Mouse (Mus musculus): ENCODE results near the gene Strn4. TPM values are rescaled to one million over a fixed set of nuclear protein-coding genes. Genes with fewer than 3 reads are reported as not detected.

Gene Strn4
- polyA plus RNA-seq, 1 experiment from 2014 or later = 153 TPM

DNA sequence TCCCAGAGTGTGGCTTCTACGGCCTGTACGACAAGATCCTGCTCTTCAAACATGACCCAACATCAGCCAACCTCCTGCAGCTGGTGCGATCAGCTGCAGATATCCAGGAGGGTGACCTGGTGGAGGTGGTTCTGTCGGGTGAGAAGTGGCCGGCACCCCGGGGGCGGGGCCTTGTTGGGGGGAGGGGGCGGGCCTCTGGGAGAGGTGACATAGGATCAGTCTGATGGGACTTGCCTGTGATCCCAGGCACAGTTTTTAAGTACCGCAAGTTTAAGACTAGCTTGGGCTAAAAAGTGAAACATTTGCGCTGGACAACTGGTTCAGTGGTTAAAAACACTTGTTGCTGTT lies 30.1 kb downstream of the Strn4 start:
- Histone ChIP-seq H3K27ac (peak overlapping the region; percentile 71; the same call in 1 of the 2 replicates), H3K27me3 (ENCODE audit: insufficient read depth, poor library complexity, severe bottlenecking) (peaks cover 12% of the 10 kb centered on the region; the same call in 1 of the 2 replicates), H3K4me3 (peak overlapping the region; percentile 37), H3K36me3 (peaks cover 54% of the 10 kb centered on the region), H3K4me1 (replicated peaks) (peaks cover 56% of the 10 kb centered on the region), H3K9me3 (no peaks in the 10 kb centered on the region)
- DNase-seq (ENCODE audit: low spot score) = no peak
- 34% methylated on average over 10 of the region's 10 CpGs for WGBS

GRCm38 (mm10) chr7:16846775-16847174 lies 31.1 kb downstream of the Strn4 start:
- H3K36me3 ChIP-seq = peaks cover 52% of the 10 kb centered on the region
- H3K27me3 ChIP-seq (ENCODE audit: insufficient read depth, poor library complexity, severe bottlenecking) = peaks cover 12% of the 10 kb centered on the region; the same call in 1 of the 2 replicates
- no peak for DNase-seq (ENCODE audit: low spot score)
- no peak overlapping the region for H3K4me3 ChIP-seq
- no peak overlapping the region for H3K27ac ChIP-seq
- H3K9me3 ChIP-seq = no peaks in the 10 kb centered on the region
- WGBS = 96% methylated on average over 5 of the region's 5 CpGs
- H3K4me1 ChIP-seq (replicated peaks) = peaks cover 46% of the 10 kb centered on the region

DNA sequence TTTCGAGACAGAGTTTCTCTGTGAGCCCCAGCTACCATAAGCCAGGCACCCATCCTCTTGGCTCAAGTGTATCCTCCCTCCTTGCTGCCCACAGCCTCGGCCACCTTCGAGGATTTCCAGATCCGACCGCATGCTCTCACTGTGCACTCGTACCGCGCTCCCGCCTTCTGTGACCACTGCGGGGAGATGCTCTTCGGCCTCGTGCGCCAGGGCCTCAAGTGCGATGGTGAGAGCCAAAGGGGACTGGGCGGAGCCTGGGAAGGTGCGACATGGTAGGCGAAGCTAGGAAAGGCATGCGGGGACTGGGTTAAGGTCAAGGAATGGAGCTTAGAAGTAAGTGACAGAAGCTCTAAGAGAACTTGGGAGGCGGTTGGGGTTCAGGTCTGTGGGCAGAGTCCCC lies 31.8 kb downstream of the Strn4 start:
- 90% methylated on average over 19 of the region's 19 CpGs for WGBS
- no peak overlapping the region for H3K27ac ChIP-seq

DNA sequence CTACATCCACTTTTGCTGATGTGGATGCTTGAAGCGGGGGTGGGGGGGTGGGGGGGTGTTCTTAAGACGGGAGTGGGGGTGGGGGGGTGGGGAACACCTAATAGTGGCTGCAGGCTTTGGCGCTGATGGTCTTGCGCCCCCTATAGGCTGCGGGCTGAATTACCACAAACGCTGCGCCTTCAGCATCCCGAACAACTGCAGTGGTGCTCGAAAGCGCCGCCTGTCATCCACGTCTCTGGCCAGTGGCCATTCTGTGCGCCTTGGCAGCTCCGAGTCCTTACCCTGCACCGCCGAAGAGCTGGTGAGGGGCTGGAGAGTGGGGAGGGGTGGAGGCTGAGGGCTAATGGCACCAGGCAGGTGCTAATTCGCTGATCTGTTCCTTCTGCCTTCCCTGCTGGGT lies 32.9 kb downstream of the Strn4 start:
- no peak overlapping the region for H3K4me3 ChIP-seq
- peaks cover 29% of the 10 kb centered on the region for H3K4me1 ChIP-seq (replicated peaks)
- no peak overlapping the region for H3K27ac ChIP-seq
- peaks cover 66% of the 10 kb centered on the region for H3K36me3 ChIP-seq
- H3K9me3 ChIP-seq = no peaks in the 10 kb centered on the region
- H3K27me3 ChIP-seq (ENCODE audit: insufficient read depth, poor library complexity, severe bottlenecking) = peaks cover 12% of the 10 kb centered on the region; the same call in 1 of the 2 replicates
- peak; percentile 56 for DNase-seq (ENCODE audit: low spot score)
- WGBS = 18% methylated on average over 17 of the region's 17 CpGs

More for the DNA sequence above, 31.8 kb downstream of the Strn4 start:
- H3K4me3 ChIP-seq = no peak overlapping the region
- DNase-seq (ENCODE audit: low spot score) = no peak
- H3K9me3 ChIP-seq = no peaks in the 10 kb centered on the region
- H3K4me1 ChIP-seq (replicated peaks) = peaks cover 38% of the 10 kb centered on the region
- H3K27me3 ChIP-seq (ENCODE audit: insufficient read depth, poor library complexity, severe bottlenecking) = peaks cover 12% of the 10 kb centered on the region; the same call in 1 of the 2 replicates
- peaks cover 57% of the 10 kb centered on the region for H3K36me3 ChIP-seq

- Histone ChIP-seq H3K27me3 (ENCODE audit: insufficient read depth, poor library complexity, severe bottlenecking) (no peaks in the 10 kb centered on the region), H3K9me3 (no peaks in the 10 kb centered on the region), H3K27ac (no peak overlapping the region), H3K4me1 (replicated peaks) (peaks cover 4% of the 10 kb centered on the region), H3K36me3 (peaks cover 90% of the 10 kb centered on the region), H3K4me3 (no peak overlapping the region)
- DNase-seq (ENCODE audit: low spot score) = no peak
- WGBS = 93% methylated on average over 4 of the region's 4 CpGs
These were observed 35.9 kb downstream of the Strn4 start for GRCm38 (mm10) chr7:16851636-16852035.

DNA sequence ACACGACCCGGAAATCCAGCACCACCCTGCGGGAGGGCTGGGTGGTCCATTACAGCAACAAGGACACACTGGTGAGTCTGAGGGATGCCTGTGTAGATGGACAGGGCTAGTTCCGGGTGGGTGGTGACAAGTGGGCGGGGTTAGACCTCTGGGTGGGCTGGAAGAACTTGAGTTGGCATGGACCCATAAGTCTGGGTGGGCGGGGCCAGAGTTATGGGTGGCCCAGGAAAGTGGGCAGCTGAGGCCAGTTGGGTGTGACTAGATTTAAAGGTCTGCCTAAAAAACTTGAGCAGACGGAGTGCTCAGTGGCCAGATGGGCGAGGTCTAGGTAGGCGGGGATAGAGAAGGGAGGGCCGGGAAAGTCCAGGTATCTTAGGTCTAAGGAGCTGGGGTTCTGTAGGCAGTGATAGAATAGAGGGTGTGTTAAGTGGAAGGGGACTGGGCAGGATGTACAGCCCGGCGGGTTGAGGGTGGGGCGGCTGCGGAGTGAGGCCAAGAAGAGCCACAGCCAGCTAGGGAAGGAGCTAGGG lies 37.7 kb downstream of the Strn4 start:
- DNase-seq (ENCODE audit: low spot score) = no peak
- Histone ChIP-seq H3K27ac (no peak overlapping the region), H3K27me3 (ENCODE audit: insufficient read depth, poor library complexity, severe bottlenecking) (no peaks in the 10 kb centered on the region), H3K36me3 (peaks cover 96% of the 10 kb centered on the region), H3K4me1 (replicated peaks) (peaks cover 4% of the 10 kb centered on the region), H3K4me3 (no peak overlapping the region), H3K9me3 (no peaks in the 10 kb centered on the region)
- 87% methylated on average over 14 of the region's 14 CpGs for WGBS

GRCm38 (mm10) chr7:16858336-16858735 lies 42.6 kb downstream of the Strn4 start:
- no peak overlapping the region for H3K27ac ChIP-seq
- DNase-seq (ENCODE audit: low spot score) = peak; percentile 49
- no peaks in the 10 kb centered on the region for H3K27me3 ChIP-seq (ENCODE audit: insufficient read depth, poor library complexity, severe bottlenecking)
- no peaks in the 10 kb centered on the region for H3K4me1 ChIP-seq (replicated peaks)
- WGBS = 21% methylated on average over 17 of the region's 17 CpGs
- no peak overlapping the region for H3K4me3 ChIP-seq
- H3K9me3 ChIP-seq = no peaks in the 10 kb centered on the region
- H3K36me3 ChIP-seq = peaks cover 80% of the 10 kb centered on the region

GRCm38 (mm10) chr7:16859902-16860651 lies 44.4 kb downstream of the Strn4 start:
- WGBS = 34% methylated on average over 5 of the region's 5 CpGs
- Histone ChIP-seq H3K4me3 (no peak overlapping the region), H3K36me3 (peaks cover 80% of the 10 kb centered on the region), H3K4me1 (replicated peaks) (no peaks in the 10 kb centered on the region), H3K27ac (no peak overlapping the region), H3K9me3 (no peaks in the 10 kb centered on the region; the same call in 1 of the 2 replicates), H3K27me3 (ENCODE audit: insufficient read depth, poor library complexity, severe bottlenecking) (no peaks in the 10 kb centered on the region)
- DNase-seq (ENCODE audit: low spot score) = peak; percentile 63

DNA sequence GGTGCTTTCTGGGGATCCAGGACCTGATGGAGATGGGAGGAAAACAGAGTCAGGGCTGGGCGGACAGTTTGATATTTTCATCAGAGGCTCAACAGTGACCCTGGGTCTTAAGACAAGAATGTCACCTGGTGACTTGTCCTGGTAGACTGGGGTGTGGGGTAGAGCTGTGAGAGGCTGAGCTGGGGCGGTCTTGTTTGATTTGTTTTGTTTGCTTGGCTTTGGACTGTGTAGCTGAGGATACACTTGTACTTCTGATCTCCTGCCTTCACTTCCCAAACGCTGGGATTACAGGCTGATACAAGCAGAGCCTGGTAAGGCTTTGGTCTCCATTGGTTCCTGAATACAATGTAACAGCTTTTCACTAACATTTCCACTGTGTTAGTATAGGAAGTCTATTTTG lies 51.8 kb downstream of the Strn4 start:
- Histone ChIP-seq H3K9me3 (no peaks in the 10 kb centered on the region; the same call in 1 of the 2 replicates), H3K27ac (no peak overlapping the region), H3K27me3 (ENCODE audit: insufficient read depth, poor library complexity, severe bottlenecking) (no peaks in the 10 kb centered on the region), H3K4me3 (no peak overlapping the region), H3K36me3 (peaks cover 61% of the 10 kb centered on the region), H3K4me1 (replicated peaks) (peaks cover 11% of the 10 kb centered on the region)
- WGBS = 90% methylated on average over 3 of the region's 3 CpGs
- no peak for DNase-seq (ENCODE audit: low spot score)

DNA sequence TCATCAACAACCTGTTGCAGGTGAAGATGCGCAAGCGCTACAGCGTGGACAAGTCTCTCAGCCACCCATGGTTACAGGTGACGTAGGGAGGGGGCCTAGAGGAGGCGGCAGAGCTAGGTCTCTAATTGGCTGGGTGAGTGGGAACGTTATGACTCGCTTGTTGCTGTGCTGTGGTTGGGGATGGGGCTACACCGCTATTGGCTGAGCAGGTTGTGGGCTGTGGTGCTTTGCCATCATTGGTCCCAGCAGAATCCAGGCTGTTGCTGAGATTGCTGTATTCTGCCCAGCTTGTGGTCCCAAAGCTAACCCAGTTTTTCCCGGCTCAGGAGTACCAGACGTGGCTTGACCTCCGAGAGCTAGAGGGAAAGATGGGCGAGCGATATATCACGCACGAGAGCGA lies 53.8 kb downstream of the Strn4 start:
- Histone ChIP-seq H3K27ac (peak overlapping the region; percentile 71), H3K4me1 (replicated peaks) (peaks cover 14% of the 10 kb centered on the region), H3K36me3 (peaks cover 41% of the 10 kb centered on the region), H3K9me3 (no peaks in the 10 kb centered on the region; the same call in 1 of the 2 replicates), H3K27me3 (ENCODE audit: insufficient read depth, poor library complexity, severe bottlenecking) (no peaks in the 10 kb centered on the region), H3K4me3 (peak overlapping the region; percentile 42)
- 16% methylated on average over 16 of the region's 16 CpGs for WGBS
- DNase-seq (ENCODE audit: low spot score) = peak; percentile 73

DNA sequence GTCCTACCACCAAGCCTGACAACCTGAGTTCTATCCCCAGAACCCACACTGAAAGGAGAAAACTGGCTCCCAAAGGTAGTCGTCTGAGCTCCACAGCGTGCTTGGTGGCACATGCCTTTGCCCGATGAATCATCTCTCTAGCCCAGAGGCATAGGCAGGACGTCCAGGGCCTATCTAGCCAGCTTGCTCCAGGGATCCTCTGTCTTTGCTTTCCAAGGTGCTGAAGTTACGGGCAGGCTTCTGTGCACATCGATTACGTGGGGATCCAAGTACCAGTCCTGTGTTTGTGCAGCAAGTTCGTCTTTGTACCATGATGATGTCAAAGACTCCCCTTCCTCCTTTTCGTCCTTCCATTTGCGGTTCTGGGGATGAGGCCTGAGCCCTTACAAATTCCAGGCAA lies 55.9 kb downstream of the Strn4 start:
- H3K9me3 ChIP-seq = no peaks in the 10 kb centered on the region
- H3K4me3 ChIP-seq = no peak overlapping the region
- 84% methylated on average over 10 of the region's 10 CpGs for WGBS
- H3K4me1 ChIP-seq (replicated peaks) = peaks cover 30% of the 10 kb centered on the region
- no peak for DNase-seq (ENCODE audit: low spot score)
- H3K36me3 ChIP-seq = peaks cover 22% of the 10 kb centered on the region
- H3K27ac ChIP-seq = no peak overlapping the region
- no peaks in the 10 kb centered on the region for H3K27me3 ChIP-seq (ENCODE audit: insufficient read depth, poor library complexity, severe bottlenecking)

- H3K9me3 ChIP-seq = no peaks in the 10 kb centered on the region
- no peak overlapping the region for H3K27ac ChIP-seq
- no peak overlapping the region for H3K4me3 ChIP-seq
- H3K27me3 ChIP-seq (ENCODE audit: insufficient read depth, poor library complexity, severe bottlenecking) = no peaks in the 10 kb centered on the region
- 94% methylated on average over 9 of the region's 9 CpGs for WGBS
- no peak for DNase-seq (ENCODE audit: low spot score)
- H3K4me1 ChIP-seq (replicated peaks) = peaks cover 38% of the 10 kb centered on the region
- peaks cover 14% of the 10 kb centered on the region for H3K36me3 ChIP-seq
These were observed 56.8 kb downstream of the Strn4 start for GRCm38 (mm10) chr7:16872478-16872877.

DNA sequence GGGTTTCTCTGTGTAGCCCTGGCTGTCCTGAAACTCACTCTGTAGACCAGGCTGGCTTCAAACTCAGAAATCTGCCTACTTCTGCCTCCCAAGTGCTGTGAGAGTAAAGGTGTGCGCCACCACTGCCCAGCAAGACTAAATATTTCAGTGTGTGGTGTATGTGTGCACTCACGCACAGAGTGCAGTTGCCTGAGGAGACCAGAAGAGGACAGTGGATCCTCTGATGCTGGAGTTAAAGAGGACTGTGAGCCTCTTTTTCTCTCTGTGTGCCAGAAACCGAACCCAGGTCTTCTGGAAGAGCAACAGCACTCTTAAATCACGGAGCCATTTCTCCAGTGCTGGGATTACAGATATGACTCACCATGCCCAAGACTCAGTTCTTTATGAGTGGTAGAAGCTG lies 57.7 kb downstream of the Strn4 start:
- H3K27me3 ChIP-seq (ENCODE audit: insufficient read depth, poor library complexity, severe bottlenecking) = no peaks in the 10 kb centered on the region
- WGBS = 94% methylated on average over 4 of the region's 4 CpGs
- DNase-seq (ENCODE audit: low spot score) = no peak
- H3K36me3 ChIP-seq = peaks cover 20% of the 10 kb centered on the region
- no peaks in the 10 kb centered on the region for H3K9me3 ChIP-seq
- H3K4me1 ChIP-seq (replicated peaks) = peaks cover 44% of the 10 kb centered on the region
- no peak overlapping the region for H3K27ac ChIP-seq
- H3K4me3 ChIP-seq = no peak overlapping the region
